Mouse (Mus musculus): Measurements from ENCODE around the gene Gm10273. TPM values are rescaled to one million over a fixed set of nuclear protein-coding genes. Genes with fewer than 3 reads are reported as not detected.
"Not testable (repeated sequence)": the region's sequence is repeated elsewhere in the genome, so short reads cannot be mapped to it uniquely, and the experiment has no call there.

Gm10273 gene
- polyA plus RNA-seq, 1 experiment = 45.2 TPM

DNA sequence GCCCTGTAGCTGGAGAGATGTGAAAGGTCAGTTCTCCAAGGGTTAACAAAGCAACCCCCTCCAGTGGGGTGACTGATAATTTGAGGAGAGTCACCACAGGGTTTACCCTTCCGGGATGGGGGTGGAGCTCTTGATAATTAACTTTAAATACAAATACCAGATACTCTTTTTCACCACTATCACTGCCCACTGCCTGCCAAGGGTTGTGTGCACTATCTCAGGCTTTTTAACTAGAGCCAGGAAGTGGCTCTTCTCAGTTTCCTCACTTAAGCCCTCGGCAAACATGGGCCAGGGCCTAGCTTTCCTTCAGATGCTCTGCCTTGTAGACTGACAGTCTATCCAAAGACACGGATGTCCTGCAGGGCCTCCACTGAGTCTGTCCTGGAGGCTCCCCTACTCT is 15.5 kb upstream of the Gm10273 start:
- TF ChIP-seq POLR2A (IDR thresholded peaks at IDR 0.05; ENCODE audit: borderline replicate concordance, control insufficient read depth, low read depth, low read length) (no peak), CTCF (IDR thresholded peaks at IDR 0.05; ENCODE audit: control insufficient read depth, insufficient read depth, low read length) (no peak)

DNA sequence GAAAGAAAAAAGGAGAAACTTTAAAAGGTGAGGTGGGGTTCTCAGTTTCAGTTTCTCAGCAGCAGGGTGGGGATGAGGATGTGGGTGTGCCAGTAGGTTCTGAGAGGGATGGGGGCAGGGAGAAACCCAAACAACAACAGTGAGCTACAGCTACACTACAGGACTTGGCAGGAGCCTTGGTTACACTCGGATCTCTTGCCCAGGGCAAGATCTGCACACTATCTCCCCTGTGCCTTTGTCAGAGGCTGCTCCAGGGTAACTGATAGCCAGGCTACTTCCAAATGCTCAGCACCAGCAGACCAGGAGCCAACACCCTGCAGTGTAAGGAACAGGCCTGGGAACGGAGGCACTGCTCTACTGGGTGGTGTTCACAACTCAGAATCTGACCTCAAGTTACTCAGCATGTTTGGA is 15.0 kb upstream of the Gm10273 start:
- 56% methylated on average over 2 of the region's 2 CpGs for WGBS
- no peak for TF ChIP-seq POLR2A (IDR thresholded peaks at IDR 0.05; ENCODE audit: borderline replicate concordance, control insufficient read depth, low read depth, low read length)
- no peak overlapping the region for H3K4me3 ChIP-seq (replicated peaks; ENCODE audit: control insufficient read depth, low read depth, low read length)
- 0 out of 2 replicates have a peak overlapping the region, but pooled peaks have one; percentile 1 for H3K27ac ChIP-seq (ENCODE audit: control insufficient read depth, insufficient read depth, low read depth, low read length, poor library complexity)
- H3K4me1 ChIP-seq (ENCODE audit: control insufficient read depth, insufficient read depth, low read length) = peaks cover 3% of the 10 kb centered on the region

More for the DNA sequence above, 15.5 kb upstream of the Gm10273 start:
- WGBS = 34% methylated on average over 3 of the region's 3 CpGs
- H3K4me3 ChIP-seq (replicated peaks; ENCODE audit: control insufficient read depth, low read depth, low read length) = no peak overlapping the region
- H3K4me1 ChIP-seq (ENCODE audit: control insufficient read depth, insufficient read depth, low read length) = peaks cover 3% of the 10 kb centered on the region
- H3K27ac ChIP-seq (ENCODE audit: control insufficient read depth, insufficient read depth, low read depth, low read length, poor library complexity) = no peak overlapping the region

DNA sequence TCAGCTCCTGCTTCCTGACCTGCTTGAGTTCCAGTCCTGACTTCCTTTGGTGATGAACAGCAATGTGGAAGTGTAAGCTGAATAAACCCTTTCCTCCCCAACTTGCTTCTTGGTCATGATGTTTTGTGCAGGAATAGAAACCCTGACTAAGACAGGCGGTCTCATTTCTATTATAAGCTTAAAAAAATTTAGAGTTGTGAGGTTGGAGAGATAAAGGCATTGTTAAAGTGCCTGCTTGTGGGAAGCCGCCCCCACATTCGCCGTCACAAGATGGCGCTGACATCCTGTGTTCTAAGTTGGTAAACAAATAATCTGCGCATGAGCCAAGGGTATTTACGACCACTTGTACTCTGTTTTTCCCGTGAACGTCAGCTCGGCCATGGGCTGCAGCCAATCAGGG is 13.9 kb upstream of the Gm10273 start:
- H3K4me3 ChIP-seq (replicated peaks; ENCODE audit: control insufficient read depth, low read depth, low read length); H3K4me1 ChIP-seq (ENCODE audit: control insufficient read depth, insufficient read depth, low read length); H3K27ac ChIP-seq (ENCODE audit: control insufficient read depth, insufficient read depth, low read depth, low read length, poor library complexity): not testable (repeated sequence)
- 94% methylated on average over 7 of the region's 10 CpGs for WGBS

DNA sequence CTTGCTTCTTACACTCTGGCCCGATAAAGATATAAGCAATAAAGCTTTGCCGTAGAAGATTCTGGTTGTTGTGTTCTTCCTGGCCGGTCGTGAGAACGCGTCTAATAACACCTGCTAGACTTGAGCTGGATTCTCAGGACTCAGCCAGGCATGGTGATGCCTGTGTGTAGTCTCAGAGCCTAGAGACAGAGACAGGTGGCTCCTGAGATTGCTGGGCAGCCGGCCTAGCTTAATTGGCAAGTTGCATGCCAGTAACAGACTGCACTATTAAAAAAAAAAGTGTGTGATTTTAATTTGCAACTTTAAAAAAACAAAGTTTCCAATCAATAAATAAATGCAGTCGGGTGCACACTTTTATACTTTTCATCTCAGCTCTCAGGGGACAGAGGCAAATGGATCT is 8.5 kb upstream of the Gm10273 start:
- H3K27ac ChIP-seq (ENCODE audit: control insufficient read depth, insufficient read depth, low read depth, low read length, poor library complexity) = no peak overlapping the region
- no peaks in the 10 kb centered on the region for H3K4me1 ChIP-seq (ENCODE audit: control insufficient read depth, insufficient read depth, low read length)
- 78% methylated on average over 8 of the region's 8 CpGs for WGBS
- H3K4me3 ChIP-seq (replicated peaks; ENCODE audit: control insufficient read depth, low read depth, low read length) = no peak overlapping the region
- TF ChIP-seq POLR2A (IDR thresholded peaks at IDR 0.05; ENCODE audit: borderline replicate concordance, control insufficient read depth, low read depth, low read length) = no peak
- no peak for TF ChIP-seq CTCF (IDR thresholded peaks at IDR 0.05; ENCODE audit: control insufficient read depth, insufficient read depth, low read length)

DNA sequence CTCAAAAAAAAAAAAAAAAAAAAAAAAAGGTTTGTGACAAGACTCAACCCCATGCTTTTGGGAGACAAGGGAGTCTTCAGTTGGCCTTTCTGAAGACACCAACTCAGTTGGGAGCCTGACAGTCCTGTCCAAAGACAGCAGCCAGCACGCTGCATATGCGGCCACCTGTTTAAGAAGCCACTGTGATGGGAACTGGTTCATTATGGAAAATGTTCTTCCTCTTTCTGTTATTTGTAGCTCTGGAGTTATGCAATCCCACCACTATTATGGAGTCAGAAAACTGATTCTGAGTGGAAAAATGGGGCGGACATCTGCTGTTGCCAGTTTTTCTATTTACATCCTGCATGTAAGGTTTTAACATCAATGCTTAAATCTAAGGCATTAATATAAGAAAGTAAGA is 5.8 kb upstream of the Gm10273 start:
- Histone ChIP-seq H3K4me3 (replicated peaks; ENCODE audit: control insufficient read depth, low read depth, low read length) (no peak overlapping the region), H3K27ac (ENCODE audit: control insufficient read depth, insufficient read depth, low read depth, low read length, poor library complexity) (no peak overlapping the region), H3K4me1 (ENCODE audit: control insufficient read depth, insufficient read depth, low read length) (no peaks in the 10 kb centered on the region)
- no peak for TF ChIP-seq POLR2A (IDR thresholded peaks at IDR 0.05; ENCODE audit: borderline replicate concordance, control insufficient read depth, low read depth, low read length)
- TF ChIP-seq CTCF (IDR thresholded peaks at IDR 0.05; ENCODE audit: control insufficient read depth, insufficient read depth, low read length) = no peak
- 62% methylated on average over 3 of the region's 3 CpGs for WGBS

DNA sequence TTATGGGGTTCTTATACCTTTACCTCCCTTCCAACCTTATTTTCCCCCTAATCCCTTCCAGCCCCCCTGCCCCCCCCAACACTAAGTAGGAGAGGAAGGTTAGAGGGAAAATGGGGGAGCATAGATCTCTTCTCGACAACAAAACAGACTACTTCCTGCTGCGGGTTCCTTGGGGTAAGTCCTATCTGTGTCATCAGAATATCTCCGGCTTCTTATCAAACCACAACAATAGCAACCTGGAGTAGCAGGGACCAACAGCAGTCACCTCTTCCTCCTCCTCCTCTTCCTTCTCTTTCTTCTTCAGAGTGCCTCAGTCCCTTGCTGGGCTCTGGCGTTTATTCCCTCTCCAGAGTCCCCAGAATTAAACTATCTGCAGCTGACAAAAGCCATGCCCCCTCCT is 3.5 kb upstream of the Gm10273 start:
- Histone ChIP-seq H3K27ac (ENCODE audit: control insufficient read depth, insufficient read depth, low read depth, low read length, poor library complexity) (no peak overlapping the region), H3K4me3 (replicated peaks; ENCODE audit: control insufficient read depth, low read depth, low read length) (no peak overlapping the region), H3K4me1 (ENCODE audit: control insufficient read depth, insufficient read depth, low read length) (no peaks in the 10 kb centered on the region)
- 4% methylated on average over 4 of the region's 4 CpGs for WGBS
- no peak for TF ChIP-seq CTCF (IDR thresholded peaks at IDR 0.05; ENCODE audit: control insufficient read depth, insufficient read depth, low read length)
- no peak for TF ChIP-seq POLR2A (IDR thresholded peaks at IDR 0.05; ENCODE audit: borderline replicate concordance, control insufficient read depth, low read depth, low read length)

DNA sequence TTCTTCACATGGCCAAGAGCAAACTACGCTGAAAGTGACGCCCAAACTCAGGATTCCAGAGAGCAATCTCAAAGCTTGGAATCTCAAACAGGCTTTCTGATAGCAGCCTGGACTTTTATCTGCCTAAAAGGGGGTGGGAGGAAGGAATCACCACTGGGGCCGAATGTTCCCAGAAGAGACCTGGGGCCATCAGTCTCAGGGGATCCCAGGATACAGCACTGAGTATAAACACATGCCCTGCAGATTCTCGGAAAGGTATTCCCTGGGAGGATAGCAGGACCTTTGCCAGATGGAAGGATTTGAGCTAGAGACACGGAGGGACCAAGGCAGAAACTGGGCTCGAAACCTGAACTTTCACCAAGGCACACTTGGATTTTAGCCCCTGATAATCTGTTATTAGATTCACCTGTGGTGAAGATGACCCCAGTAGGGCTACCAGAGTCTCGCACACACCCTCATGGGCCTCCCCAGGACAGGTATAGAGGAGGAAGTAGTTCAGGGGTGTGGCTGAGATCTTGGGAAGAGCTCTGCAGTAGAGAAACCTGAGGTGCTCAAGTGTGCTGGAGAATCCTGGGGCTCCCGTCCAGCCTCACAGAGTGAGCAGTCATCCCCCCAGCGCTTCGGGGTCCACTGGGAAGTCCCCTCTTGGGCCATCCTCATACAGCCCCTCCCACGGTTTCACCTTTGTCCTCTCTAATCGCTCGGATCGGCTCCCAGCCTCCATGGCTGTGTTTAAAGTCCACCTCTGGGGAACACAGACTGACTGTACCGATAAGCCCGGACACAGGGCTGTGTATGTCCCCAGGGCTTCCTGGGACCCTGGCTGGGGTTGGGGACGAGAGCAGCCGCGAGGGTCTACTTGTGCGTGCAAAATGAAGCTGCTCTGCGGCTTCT is 7.7 kb downstream of the Gm10273 start, which contains the start of gene Pla2g12b:
Gene Pla2g12b (plus strand): TSS at position 762 of the 894 bp plus-strand sequence.
- TF ChIP-seq CTCF (IDR thresholded peaks at IDR 0.05; ENCODE audit: control insufficient read depth, insufficient read depth, low read length) (no peak), POLR2A (IDR thresholded peaks at IDR 0.05; ENCODE audit: borderline replicate concordance, control insufficient read depth, low read depth, low read length) (no peak)
- Histone ChIP-seq H3K4me1 (ENCODE audit: control insufficient read depth, insufficient read depth, low read length) (no peaks in the 10 kb centered on the region), H3K4me3 (replicated peaks; ENCODE audit: control insufficient read depth, low read depth, low read length) (no peak within 1 kb of the TSS), H3K27ac (ENCODE audit: control insufficient read depth, insufficient read depth, low read depth, low read length, poor library complexity) (no peak within 1 kb of the TSS)
- WGBS = 77% methylated on average over 21 of the region's 21 CpGs

DNA sequence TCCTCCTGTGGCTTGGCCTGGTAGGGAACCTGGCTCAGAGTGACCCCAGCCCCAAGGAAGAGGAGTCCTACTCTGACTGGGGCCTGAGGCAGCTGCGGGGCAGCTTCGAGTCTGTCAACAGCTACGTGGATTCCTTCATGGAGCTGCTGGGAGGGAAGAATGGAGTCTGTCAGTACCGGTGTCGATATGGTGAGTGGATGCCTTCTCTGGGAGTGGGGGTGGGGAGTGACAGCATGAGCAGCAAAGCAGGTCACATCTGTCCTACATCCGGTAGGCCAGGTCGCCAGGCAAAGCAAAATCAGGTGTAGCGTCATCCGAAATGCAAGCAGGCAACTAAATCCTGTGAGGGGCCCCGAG is 8.3 kb downstream of the Gm10273 start:
- TF ChIP-seq POLR2A (IDR thresholded peaks at IDR 0.05; ENCODE audit: borderline replicate concordance, control insufficient read depth, low read depth, low read length) (no peak), CTCF (IDR thresholded peaks at IDR 0.05; ENCODE audit: control insufficient read depth, insufficient read depth, low read length) (no peak)

DNA sequence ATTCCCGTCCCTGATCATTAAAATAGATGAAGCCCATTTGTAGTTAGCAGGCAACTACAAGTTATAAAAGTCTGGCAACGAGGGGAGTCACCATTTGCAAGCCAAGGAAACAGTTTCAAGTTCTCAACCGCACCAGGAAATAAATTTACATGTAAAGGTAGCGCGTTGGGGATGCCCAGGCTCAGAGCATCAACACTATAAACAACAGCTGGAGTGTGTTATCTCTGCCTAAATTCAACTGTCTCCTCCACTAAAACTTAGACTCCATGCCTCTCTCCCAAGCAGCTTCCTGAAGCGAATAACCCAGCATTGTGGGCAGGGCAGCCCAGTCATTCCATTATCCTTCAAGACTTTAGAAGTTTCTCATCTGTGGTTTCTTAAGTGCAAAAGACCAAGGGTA is 13.1 kb downstream of the Gm10273 start:
- 44% methylated on average over 6 of the region's 6 CpGs for WGBS
- TF ChIP-seq POLR2A (IDR thresholded peaks at IDR 0.05; ENCODE audit: borderline replicate concordance, control insufficient read depth, low read depth, low read length) = no peak
- TF ChIP-seq CTCF (IDR thresholded peaks at IDR 0.05; ENCODE audit: control insufficient read depth, insufficient read depth, low read length) = no peak
- H3K4me3 ChIP-seq (replicated peaks; ENCODE audit: control insufficient read depth, low read depth, low read length) = no peak overlapping the region
- no peak overlapping the region for H3K27ac ChIP-seq (ENCODE audit: control insufficient read depth, insufficient read depth, low read depth, low read length, poor library complexity)
- H3K4me1 ChIP-seq (ENCODE audit: control insufficient read depth, insufficient read depth, low read length) = no peaks in the 10 kb centered on the region; the same call in 1 of the 2 replicates

More for the DNA sequence above, 8.3 kb downstream of the Gm10273 start:
- Histone ChIP-seq H3K4me1 (ENCODE audit: control insufficient read depth, insufficient read depth, low read length) (no peaks in the 10 kb centered on the region), H3K4me3 (replicated peaks; ENCODE audit: control insufficient read depth, low read depth, low read length) (no peak overlapping the region), H3K27ac (ENCODE audit: control insufficient read depth, insufficient read depth, low read depth, low read length, poor library complexity) (no peak overlapping the region)
- WGBS = 84% methylated on average over 10 of the region's 10 CpGs
